Mouse (Mus musculus) left cerebral cortex, postnatal 36 days (tissue): ENCODE measurements around the gene Cfap126. TPM values are rescaled to one million over a fixed set of nuclear protein-coding genes. Genes with fewer than 3 reads are reported as not detected.

ENCODE experiments used
- DNase-seq, 2 experiments: peaks; one replicate each; pipeline ENCODE4 v3.0.0; 2021 to 2022; ENCODE audit warnings: low spot score in 2 of 2, mixed read lengths in 1 of 2
- intact Hi-C: fragments of 180-260 bp; cut with DNase I; formaldehyde crosslinking; loops from one replicate; pipeline ENCODE4 v1.15.1; 2025
- total RNA-seq, 2 experiments: library from RNA; stranded (reverse); gene quantifications; 2 replicates each; pipeline ENCODE4 v1.2.3; 2021

Gene Cfap126
- total RNA-seq, 2 experiments from 2014 or later = 1.1 TPM; not detected in 1

DNA sequence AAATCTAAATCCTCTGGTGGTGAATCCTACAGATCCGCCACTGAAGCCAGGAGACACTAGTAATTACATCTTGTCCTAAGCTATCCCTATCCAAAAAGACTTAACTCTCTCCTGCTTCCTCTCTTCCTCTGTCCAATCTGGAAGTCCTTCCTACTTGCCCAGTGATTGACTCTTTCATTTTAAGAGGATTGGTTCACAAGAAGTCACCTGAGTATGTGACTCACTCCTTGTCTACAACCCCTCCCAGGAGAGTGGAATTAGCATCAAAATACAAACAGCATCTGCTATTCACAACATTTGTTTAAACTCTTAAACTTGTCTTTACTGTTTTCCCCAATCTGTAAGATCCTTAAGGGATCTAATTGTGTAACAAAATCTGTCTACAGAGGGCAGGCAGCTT lies 23.8 kb upstream of the Cfap126 start:
- intact Hi-C loops = no loop called here
- no peak for DNase-seq

DNA sequence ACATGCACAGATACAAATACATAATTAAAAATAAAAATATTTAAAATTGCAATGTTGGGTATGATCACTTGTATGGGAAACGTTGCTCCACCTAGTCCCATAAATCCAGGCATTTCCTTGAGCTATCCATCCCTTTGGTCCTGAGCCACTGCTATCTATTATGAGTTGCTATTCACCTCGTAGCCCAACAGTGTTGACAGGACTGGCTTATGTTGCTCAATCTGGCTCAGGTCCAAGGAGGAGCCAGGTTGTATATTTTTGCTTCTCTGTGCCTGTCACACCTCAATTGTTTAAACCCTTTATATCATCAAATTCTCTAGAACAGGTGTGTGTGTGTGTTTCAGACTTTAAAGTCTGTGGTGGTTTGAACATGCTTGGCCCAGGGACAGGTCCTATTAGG lies 23.0 kb upstream of the Cfap126 start:
- intact Hi-C loops = no loop called here
- DNase-seq = no peak

DNA sequence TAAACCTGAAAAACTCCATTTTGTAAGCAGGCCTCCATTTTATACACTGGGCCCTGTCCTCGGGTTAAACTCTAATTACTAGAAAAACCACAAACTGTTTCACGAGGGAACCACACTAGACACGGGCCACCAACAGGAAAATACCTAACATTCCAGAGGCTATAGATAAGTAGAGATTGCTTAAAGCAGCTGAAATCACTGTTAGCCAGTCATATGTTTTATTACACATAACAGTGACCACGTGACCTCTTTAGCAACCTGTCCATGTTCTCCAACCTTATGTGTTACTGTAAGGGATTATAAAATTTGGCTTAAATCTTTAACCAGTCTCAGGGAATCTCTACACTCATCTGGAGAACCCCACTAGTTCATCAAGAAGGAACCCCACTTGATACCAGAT lies 19.3 kb upstream of the Cfap126 start:
- no peak for DNase-seq
- intact Hi-C loops = no loop called here

- DNase-seq = no peak
- intact Hi-C loops = no loop called here
Observed at GRCm38 (mm10) chr1:171096110-171096964, 17.4 kb upstream of the Cfap126 start.

DNA sequence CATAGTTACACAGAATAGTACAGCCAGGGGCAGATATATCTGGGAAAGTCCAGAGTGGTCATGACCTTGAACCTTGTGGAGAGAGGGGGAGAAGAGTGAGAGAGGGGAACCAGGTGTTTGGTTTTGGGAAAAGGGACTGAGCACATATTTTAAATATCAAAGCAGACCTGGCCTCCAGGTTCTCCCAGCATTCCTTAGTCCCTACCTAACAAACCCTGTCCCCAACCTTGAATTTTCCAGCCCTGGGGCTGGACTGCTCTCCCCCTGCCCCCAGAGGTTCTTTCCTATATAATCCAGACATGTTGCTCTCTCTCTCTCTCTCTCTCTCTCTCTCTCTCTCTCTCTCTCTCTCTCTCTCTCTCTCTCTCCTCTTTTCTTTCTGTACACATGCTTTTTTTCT lies 16.6 kb upstream of the Cfap126 start:
- intact Hi-C loops = no loop called here

GRCm38 (mm10) chr1:171097612-171098011 lies 16.1 kb upstream of the Cfap126 start:
- intact Hi-C loops = no loop called here
- DNase-seq = no peak

More for the DNA sequence above, 16.6 kb upstream of the Cfap126 start:
- DNase-seq = no peak

- DNase-seq = no peak
- intact Hi-C loops = loop anchor here (10.0 kb wide), 1 partner anchor 196 kb away; no protein-coding TSS in a partner anchor
Observed at GRCm38 (mm10) chr1:171101033-171101432, 12.7 kb upstream of the Cfap126 start.

GRCm38 (mm10) chr1:171101733-171102546 lies 11.8 kb upstream of the Cfap126 start:
- intact Hi-C loops = loop anchor here (2.0 to 10.0 kb wide), 2 partner anchors 63 to 197 kb away; no protein-coding TSS in a partner anchor

GRCm38 (mm10) chr1:171102547-171103177 lies 11.1 kb upstream of the Cfap126 start:
- intact Hi-C loops = loop anchor here (2.0 to 10.0 kb wide), 2 partner anchors 64 to 198 kb away; no protein-coding TSS in a partner anchor

More at GRCm38 (mm10) chr1:171101733-171102546, 11.8 kb upstream of the Cfap126 start:
- peak; percentile 90 to 92 for DNase-seq

DNA sequence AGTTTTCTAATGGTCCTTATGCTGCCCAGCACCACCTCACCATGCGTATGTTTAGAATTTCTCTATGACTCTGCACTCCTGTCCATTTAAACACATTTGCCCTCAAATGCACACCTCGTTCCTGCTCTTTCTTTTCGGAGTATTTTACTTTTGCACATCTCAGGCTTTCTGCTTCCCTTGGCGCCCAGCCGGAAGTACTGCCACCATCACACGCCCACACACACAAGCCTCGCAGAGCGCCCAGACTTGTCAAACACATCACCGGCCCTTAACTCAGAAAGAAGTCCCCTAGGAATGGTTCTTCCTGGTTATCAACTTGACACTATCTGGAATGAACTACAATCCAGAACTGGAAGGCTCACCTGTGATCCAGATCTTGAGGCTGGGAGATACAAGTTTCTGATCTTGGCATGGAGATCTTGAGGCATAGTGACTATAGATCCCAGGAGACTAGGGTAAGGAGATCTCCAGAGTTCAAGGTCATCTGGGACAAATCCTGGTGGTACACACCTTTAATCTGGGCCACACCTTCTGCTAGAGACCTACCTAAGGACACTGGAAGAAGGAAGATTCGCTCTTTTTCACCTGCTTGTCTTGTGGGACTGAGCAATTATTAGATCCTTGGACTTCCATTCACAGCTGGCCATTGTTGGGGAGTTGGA lies 10.4 kb upstream of the Cfap126 start:
- DNase-seq = no peak
- intact Hi-C loops = loop anchor here (2.0 to 10.0 kb wide), 2 partner anchors 65 to 199 kb away; no protein-coding TSS in a partner anchor

More at GRCm38 (mm10) chr1:171102547-171103177, 11.1 kb upstream of the Cfap126 start:
- DNase-seq = peak; percentile 83 to 89

DNA sequence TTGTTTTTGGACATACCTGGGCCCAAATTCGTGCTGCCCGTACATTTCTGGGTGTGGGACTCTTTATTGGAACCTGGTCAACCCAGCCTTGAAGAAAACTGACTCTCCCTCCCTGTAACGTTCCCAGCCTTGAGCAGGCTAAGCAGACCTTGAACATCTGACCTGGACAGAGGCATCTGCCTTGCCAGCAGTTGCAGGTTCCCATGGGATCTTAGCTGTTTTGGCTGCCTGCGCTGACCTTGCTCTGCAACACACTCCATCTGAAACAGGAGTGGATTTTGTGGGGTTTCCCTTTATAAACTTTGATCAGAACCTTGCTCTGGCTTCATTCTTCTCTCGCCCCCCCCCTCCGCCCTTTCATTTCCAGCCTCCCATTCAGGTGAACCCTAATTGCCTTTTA lies 8.5 kb upstream of the Cfap126 start:
- no peak for DNase-seq
- intact Hi-C loops = loop anchor here (10.0 kb wide), 1 partner anchor 200 kb away; no protein-coding TSS in a partner anchor

GRCm38 (mm10) chr1:171109620-171110019 lies 4.1 kb upstream of the Cfap126 start:
- DNase-seq = no peak
- intact Hi-C loops = loop anchor here (10.0 kb wide), 4 partner anchors 145 to 305 kb away; partner anchors contain the start of genes Adamts4, Ndufs2, Tstd1 and Usf1

DNA sequence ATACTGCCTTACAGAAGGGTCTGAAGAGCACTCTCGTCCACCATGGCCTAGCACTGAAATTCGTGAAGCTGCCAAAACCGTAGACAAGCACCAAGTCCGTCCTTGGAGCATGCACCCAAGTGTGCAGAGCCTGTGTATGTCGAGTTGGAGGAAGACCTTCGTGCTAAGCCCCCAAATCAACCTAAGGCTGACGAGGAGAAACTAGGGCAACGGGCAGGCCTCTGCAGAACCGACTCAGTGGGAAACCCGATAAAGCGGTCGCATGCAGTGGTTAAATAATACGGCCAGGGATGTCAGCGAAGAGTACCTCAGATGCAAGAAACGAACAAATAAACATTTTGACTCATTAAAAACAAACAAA lies 3.1 kb upstream of the Cfap126 start:
- intact Hi-C loops = loop anchor here (10.0 kb wide), 3 partner anchors 144 to 304 kb away; partner anchors contain the start of genes Adamts4, Ndufs2, Tstd1 and Usf1
- DNase-seq = no peak

GRCm38 (mm10) chr1:171111020-171111780 lies 2.5 kb upstream of the Cfap126 start:
- intact Hi-C loops = loop anchor here (10.0 kb wide), 3 partner anchors 144 to 304 kb away; partner anchors contain the start of genes Adamts4, Ndufs2, Tstd1 and Usf1
- DNase-seq = peak; percentile 93 to 96

DNA sequence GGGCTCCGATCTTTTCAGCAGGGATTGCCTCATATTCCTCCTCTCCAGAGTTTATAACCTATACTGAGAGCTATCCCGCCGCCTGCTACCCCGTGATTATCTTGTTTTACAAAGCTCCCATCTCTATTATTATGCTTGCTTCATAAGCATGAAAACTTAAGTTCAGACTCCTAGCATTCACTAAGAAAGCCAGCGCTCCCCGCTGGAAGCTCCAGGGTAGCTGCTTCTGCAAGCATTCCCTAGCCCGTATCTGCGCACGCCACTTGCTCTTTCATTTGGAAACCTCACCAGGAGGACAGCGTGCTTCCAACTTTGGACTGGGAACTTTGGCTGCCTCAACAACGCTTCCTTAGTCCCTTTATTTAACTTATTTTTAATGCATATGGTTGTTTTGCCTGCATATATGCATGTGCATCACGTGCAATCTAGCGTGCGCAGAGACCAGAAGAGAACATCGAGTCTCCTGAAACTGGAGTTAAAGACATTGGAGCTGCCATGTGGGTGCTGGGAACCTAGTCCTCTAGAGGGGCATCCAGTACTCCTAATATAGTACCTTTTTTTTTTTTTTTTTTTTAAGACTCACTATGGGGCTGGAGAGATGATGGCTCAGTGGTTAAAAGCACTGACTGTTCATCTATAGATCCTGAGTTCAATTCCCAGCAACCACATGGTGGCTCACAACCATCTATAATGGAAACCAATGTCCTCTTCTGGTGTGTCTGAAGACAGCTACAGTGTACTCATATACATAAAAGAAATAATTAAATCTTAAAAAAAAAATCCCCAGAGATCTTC lies 1.7 kb upstream of the Cfap126 start:
- peak; percentile 23 to 32 for DNase-seq
- intact Hi-C loops = loop anchor here (10.0 kb wide), 3 partner anchors 143 to 303 kb away; partner anchors contain the start of genes Adamts4, Ndufs2, Tstd1 and Usf1

DNA sequence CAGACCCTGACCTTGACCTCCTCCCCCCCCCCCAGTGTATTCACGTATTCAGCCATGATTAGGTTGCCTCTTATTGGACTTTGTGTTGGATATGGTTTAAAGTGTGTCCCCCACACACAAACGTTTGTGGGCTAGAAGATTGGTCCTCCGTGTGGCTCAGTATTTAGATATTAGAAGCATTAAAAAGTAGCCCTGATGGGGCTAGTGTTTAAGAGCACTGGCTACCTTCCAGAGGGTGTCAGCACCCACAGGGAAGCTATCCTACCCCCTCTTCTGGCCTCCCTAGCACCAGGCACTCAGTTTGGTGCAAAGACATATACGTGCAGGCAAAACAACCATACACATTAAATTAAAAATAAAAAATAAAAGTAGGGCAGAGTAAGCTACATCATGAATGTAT lies 732 bp upstream of the Cfap126 start:
- intact Hi-C loops = loop anchor here (10.0 kb wide), 3 partner anchors 142 to 302 kb away; partner anchors contain the start of genes Adamts4, Ndufs2, Tstd1 and Usf1
- no peak for DNase-seq

GRCm38 (mm10) chr1:171116280-171116679 lies 2.6 kb downstream of the Cfap126 start:
- intact Hi-C loops = loop anchor here (10.0 kb wide), 3 partner anchors 139 to 299 kb away; partner anchors contain the start of genes Adamts4, Ndufs2, Tstd1 and Usf1
- DNase-seq = no peak
